Mouse (Mus musculus) embryo, embryonic 9.5 days (tissue): ENCODE data around the gene Srgap2.
"Not testable (repeated sequence)": the region's sequence is repeated elsewhere in the genome, so short reads cannot be mapped to it uniquely, and the experiment has no call there.

Experiments used
- DNase-seq: peaks from one replicate; pipeline ENCODE4 v3.0.0-alpha.2; 2017; ENCODE audit errors: extremely low spot score

Gene Srgap2

GRCm38 (mm10) chr1:131345422-131346419, 181.4 kb downstream of the Srgap2 start:
- no peak for DNase-seq

GRCm38 (mm10) chr1:131344691-131345090, 182.5 kb downstream of the Srgap2 start:
- no peak for DNase-seq

GRCm38 (mm10) chr1:131336017-131336416, 191.1 kb downstream of the Srgap2 start:
- DNase-seq, result no peak

DNA sequence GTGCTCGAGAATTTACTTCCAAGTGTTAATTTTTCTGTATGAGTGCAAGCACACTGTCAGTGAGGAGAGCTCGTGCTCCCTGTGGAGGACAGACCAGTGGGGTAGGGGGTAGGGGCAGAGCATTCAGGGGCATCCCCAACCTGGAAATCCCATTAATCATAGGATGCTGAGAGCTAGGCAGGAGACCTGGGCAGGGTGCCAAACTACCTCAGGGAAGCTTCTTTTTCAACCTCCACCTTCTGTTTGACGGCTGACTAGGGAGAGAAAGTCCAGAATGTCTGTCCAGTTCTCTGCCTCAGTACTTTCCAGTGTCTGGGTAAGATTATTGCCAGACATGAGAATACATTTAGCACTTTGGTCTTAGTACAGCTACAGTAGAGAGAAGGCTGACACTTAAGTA, 191.5 kb downstream of the Srgap2 start:
- DNase-seq, result no peak

- DNase-seq, result no peak
Measured at GRCm38 (mm10) chr1:131331180-131331579, 196.0 kb downstream of the Srgap2 start.

- DNase-seq, result not testable (repeated sequence)
Measured at GRCm38 (mm10) chr1:131329093-131329492, 198.1 kb downstream of the Srgap2 start.

DNA sequence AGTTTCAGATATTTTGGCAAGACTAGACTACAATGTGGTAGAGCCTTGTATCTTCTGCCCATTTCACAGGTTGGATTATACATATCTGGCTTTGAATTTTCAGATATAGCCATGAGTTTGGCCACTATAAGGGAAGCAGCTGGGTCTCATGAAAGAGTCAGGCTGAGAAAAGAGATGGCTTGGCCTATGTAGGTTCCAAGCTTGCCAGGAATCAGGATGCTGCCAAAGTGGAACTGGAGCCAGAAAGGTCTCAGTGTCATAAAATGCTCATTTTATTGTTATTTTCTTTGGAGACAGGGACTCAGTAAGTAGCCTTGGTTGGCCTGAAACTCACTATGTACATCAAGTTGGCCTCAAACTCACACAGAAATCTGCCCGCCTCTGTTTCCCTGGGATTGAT, 200.0 kb downstream of the Srgap2 start:
- no peak for DNase-seq

DNA sequence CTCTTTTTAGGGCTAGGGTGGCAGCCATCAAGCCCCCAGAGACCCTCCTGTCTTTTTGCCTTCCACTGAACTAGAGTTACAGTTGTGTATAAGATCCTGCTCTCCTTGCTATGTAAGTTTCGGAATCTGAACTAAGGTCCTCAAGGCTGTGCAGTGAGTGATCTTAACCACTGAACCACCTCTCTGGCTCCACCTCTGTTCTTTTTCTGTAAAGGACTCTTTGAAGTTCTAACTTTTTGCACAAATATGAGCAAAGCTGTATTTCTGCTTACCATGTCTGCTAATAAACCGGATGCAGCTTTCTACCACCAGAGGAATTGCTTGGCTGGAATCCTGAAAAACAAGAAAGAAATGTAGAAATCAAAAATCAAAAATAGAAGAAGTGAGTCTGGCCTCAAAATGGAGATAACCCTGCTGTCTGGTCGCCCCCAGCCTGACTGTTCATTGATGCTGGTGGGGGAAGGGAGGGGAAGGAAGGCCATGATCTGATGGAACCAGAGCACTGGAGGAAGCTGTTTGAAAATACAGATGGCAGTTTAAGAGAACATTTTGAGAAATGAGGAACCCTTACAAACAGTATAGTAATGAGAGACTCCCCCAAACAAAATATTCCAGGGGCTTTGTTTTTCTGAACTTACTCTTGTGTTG, 202.2 kb downstream of the Srgap2 start:
- DNase-seq, result no peak

DNA sequence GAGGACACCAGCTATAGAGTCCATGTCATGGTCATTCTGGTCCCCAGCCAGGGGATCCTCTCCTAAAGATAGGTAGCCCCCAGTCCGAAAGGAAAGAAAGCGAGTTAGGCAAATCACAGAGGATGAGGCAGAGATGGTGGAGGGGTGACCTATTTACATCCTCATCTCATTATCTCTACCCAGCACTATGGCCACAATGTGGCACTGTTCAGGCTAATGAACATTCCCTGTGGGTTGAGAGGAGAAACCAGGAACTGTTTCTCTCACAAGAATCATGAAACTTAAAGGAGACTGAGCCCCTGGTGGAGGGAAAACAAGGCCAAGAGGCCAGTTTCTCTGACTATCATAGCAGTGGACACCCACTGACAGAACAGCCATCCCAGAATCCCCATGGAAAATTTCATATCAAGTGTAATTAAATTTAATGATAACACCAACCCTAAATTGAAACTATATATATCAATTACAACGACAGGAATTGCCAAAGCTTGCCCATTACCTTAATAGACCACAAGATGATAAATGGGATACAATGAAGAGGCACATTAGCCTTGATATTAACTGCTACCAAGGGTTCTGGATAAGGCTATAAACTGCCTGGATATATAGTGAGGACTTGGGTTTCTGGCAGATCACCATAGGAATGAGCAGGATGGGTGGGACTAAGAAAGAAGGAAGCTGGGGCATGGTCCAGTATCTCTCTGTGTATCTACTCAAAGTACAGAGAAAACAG, 207.4 kb downstream of the Srgap2 start:
- no peak for DNase-seq

DNA sequence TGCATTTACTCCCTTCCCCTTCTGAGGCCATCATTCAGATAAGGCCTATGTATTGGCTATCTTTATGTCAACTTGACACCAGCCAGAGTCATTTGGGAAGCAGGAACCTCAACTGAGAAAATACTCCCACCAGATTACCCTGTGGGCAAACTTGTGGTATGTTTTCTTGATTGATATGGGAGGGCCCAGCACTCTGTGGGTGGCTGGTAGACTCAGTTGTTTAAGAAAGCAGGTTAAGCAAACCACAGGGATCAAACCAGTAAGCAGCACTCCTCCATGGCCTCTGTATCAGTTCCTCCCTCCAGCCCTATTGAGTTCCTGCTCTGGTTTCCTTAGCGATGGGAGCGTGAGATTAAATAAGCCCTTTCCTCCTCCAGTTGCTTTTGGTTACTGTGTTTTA, 208.8 kb downstream of the Srgap2 start:
- DNase-seq, result no peak

GRCm38 (mm10) chr1:131317625-131318024, 209.5 kb downstream of the Srgap2 start:
- DNase-seq, result no peak

- DNase-seq, result no peak
Measured at GRCm38 (mm10) chr1:131311284-131311683, 215.9 kb downstream of the Srgap2 start.

DNA sequence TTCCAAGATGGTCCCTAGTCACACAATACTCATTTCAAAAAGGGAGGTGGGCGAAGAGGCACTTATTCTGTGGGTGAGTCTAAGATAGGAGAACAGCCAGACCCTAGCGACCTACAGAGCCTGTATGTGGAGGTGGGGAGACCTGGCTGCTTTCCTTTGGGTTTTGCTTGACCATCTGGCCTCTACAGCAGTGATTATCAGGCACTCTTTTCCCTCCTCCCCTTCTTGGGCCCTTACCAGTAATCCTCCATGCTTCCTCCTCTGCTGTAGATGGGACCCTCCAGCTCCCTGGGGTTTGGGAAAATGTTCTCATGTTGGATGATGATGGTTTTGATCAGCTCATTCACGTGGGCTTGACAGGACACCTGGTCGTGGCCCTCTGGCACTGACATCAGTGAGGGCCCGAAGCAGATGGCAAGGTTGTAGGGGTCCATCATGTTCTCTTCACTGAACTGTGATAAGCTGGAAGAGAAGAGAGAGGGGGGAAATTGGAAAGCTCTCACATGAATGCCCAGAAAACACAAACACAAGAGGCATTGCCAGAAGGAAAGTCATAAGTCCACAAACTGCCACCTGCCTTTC, 216.8 kb downstream of the Srgap2 start:
- DNase-seq, result no peak

GRCm38 (mm10) chr1:131300750-131301149, 226.4 kb downstream of the Srgap2 start:
- no peak for DNase-seq

GRCm38 (mm10) chr1:131299788-131300187, 227.4 kb downstream of the Srgap2 start:
- no peak for DNase-seq

- no peak for DNase-seq
Measured at GRCm38 (mm10) chr1:131299240-131299639, 227.9 kb downstream of the Srgap2 start.

DNA sequence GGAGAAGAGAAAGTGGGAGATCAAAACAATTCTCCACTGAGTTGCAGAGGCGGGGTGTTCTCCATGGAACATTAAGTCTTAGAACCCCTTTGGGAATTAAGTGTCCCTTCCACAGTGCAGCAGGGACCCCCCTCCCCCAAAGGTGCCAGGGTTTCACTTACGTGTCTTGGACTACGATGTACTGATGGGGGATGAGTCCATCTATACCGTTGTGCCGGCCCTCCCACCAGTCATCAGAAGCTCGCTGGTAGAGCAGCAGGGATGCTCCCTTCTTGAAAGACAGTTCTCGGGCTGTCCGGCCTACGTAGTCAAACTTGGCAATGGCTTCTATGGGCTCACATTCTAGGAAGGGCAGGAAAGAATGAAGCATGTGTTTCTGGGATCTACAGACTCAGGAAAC, 229.0 kb downstream of the Srgap2 start:
- DNase-seq, result no peak

GRCm38 (mm10) chr1:131296726-131297125, 230.4 kb downstream of the Srgap2 start:
- DNase-seq, result no peak

DNA sequence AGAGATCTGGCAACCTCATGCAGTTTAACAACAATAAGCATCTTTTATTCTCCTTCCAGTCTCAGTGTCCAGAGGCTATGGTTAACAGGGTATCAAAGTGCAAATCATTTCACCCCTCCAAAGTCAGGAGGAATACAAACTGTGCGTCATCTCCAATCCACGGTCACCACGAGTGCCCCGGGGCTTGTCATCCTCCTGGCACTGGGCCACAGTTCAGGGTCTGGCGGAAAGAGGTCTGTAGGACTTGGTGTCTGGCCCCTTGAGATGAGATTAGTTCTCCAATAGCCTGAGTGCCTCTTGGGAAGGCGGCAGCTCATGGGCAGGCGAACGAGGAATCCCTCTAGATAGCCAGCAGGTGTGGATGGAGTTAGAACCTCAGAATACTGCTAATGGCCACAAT, 232.0 kb downstream of the Srgap2 start:
- DNase-seq, result no peak

GRCm38 (mm10) chr1:131293922-131294250, 233.3 kb downstream of the Srgap2 start:
- DNase-seq, result no peak

DNA sequence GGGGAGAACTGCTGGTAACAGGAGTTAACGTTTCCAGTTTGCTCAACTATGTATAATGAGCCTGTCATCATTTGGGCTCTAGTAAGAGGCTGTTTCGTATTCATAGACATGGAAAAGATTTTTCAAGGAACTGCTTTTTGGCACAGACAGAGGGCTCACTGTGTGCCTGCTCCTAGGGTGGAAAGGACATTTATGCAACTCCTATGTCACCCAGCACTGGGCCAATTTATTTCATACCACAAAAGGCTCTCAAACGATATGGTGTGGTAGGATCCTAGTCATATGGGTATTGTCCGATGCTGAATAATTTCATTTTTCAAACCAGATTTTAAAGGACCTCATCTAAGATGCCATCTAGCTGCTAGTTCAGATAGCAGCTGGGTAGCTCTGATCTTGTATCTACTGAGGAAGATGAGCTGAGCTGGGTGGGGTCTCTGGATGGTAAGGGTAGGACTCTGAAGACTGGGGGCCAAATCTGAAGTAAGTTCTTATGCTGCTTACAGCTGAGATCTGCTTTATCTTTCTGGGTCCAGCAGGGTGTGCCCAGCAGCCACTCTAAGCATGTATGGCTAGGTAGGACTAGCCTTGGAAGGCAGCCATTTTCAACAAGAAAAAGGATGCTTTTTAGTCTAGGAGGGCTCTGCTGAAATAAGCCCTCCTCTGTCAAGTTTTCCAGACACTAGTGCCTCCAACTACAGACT, 233.8 kb downstream of the Srgap2 start:
- no peak for DNase-seq
